Mouse (Mus musculus) heart, postnatal 10 days (tissue): ENCODE measurements around the gene Cnpy3. TPM values are rescaled to one million over a fixed set of nuclear protein-coding genes. Genes with fewer than 3 reads are reported as not detected.

Experiments
- DNase-seq, 2 experiments: peaks; one replicate each; pipeline ENCODE4 v3.0.0; 2021
- intact Hi-C: fragments of 180-260 bp; cut with DNase I; formaldehyde crosslinking; loops from one replicate; pipeline ENCODE4 v1.15.1; 2025
- total RNA-seq, 2 experiments: library from RNA; stranded (reverse); gene quantifications; 2 replicates each; pipeline ENCODE4 v1.2.3; 2021

Gene Cnpy3
- total RNA-seq, 2 experiments from 2014 or later = 23.9 to 25.8 TPM

DNA sequence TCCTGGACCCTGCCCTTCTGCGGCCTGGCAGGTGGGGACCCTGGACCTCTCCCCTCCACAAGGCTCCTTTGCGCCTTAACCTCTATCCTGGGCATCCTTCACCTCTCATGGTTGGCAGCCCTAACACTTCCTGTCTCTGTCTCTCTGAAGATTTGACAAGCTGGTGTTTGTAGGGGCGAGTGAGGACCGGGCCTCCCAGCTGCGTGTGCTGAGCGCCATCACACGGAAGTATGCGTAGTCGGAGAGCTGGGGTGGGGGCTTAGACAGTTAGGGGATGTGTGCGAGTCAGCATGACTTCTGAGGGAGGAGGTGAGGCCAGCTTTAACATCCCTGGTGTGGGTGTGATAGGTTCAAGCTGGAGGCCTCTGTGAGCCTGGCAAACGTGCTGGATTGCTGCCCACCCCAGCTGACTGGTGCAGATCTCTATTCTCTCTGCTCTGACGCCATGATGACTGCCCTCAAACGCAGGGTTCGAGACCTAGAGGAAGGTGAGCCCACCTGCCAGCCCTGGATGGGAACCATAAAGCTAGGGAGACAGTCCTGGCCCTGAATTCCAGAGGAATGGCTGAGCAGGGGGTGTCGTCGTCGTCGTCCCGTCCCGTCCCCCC is 27.4 kb downstream of the Cnpy3 start:
- intact Hi-C loops = loop anchor here (5.0 kb wide), 1 partner anchor 202 kb away; no protein-coding TSS in a partner anchor
- DNase-seq = no peak

DNA sequence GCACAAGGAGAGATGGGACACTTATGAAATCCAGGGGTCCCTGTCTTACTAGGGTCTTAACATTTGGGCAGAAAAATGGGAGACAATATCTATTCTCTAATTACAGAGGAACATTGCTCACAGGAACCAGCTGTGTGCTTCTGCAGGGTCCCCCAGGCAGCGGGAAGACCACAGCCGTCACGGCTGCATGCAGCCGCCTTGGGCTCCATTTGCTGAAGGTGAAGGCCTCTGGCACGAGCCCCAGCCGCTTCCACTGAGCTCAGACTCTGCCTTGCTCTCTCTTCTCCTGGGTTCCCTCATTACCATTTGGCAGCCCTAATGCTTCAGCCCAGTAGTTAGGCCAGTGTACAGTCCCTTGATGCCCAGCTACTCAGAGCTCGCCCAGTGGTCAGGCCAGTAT is 30.9 kb downstream of the Cnpy3 start:
- no peak for DNase-seq
- intact Hi-C loops = no loop called here

- DNase-seq = peak in 1 of 2 experiments; percentile 49
- intact Hi-C loops = loop anchor here (2.0 to 5.0 kb wide), 2 partner anchors 40 to 188 kb away; partner anchors contain the start of gene Rrp36
Observed at GRCm38 (mm10) chr17:46714756-46715481, 37.1 kb downstream of the Cnpy3 start.

- no peak for DNase-seq
- intact Hi-C loops = loop anchor here (2.0 kb wide), 1 partner anchor 39 kb away; the partner anchor contains the start of gene Rrp36
Observed at GRCm38 (mm10) chr17:46713849-46714248, 38.2 kb downstream of the Cnpy3 start.

GRCm38 (mm10) chr17:46712442-46712841 is 39.6 kb downstream of the Cnpy3 start:
- no peak for DNase-seq
- intact Hi-C loops = no loop called here

GRCm38 (mm10) chr17:46711612-46712271 is 40.3 kb downstream of the Cnpy3 start:
- intact Hi-C loops = no loop called here
- DNase-seq = peak; percentile 62 to 69

- DNase-seq = peak; percentile 96 to 97
- intact Hi-C loops = no loop called here
Observed at GRCm38 (mm10) chr17:46710959-46711597, 40.9 kb downstream of the Cnpy3 start, which contains the start of gene Pex6. Gene Pex6 (plus strand): TSS chr17:46711463.

DNA sequence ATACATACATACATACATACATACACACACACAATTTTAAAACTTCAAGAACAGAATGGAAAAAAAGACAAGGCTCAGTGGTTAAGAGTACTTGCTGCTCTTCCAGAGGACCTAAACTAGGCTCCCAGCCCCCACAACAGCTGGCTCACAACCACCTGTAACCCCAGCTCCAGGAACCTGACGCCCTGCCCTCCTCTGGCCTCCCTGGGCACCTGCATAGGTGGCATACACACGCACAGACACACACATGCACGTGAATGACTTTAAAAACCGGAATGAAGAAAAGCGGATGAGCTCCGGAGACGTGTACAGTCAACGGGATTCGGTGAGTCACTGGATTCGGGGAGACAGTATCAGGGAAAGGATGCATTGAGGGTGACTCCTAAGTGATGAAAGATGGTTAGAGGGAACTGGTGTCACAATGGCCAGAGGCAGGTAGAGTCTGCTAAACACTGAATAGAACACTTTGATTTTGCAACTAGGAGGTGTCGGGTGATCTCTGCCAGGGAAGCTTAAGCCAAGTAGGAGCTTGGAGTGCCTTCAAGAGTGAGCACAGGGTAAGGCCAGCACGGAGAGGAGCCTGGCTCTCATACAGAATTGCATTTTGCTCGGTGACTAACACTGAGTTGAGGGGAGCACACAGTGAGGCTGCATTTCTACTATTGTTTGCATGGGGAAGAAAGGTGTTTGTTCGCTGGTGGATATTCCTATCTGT is 45.5 kb downstream of the Cnpy3 start:
- intact Hi-C loops = loop anchor here (10.0 kb wide), 1 partner anchor 152 kb away; the partner anchor contains the start of gene Srf
- no peak for DNase-seq

DNA sequence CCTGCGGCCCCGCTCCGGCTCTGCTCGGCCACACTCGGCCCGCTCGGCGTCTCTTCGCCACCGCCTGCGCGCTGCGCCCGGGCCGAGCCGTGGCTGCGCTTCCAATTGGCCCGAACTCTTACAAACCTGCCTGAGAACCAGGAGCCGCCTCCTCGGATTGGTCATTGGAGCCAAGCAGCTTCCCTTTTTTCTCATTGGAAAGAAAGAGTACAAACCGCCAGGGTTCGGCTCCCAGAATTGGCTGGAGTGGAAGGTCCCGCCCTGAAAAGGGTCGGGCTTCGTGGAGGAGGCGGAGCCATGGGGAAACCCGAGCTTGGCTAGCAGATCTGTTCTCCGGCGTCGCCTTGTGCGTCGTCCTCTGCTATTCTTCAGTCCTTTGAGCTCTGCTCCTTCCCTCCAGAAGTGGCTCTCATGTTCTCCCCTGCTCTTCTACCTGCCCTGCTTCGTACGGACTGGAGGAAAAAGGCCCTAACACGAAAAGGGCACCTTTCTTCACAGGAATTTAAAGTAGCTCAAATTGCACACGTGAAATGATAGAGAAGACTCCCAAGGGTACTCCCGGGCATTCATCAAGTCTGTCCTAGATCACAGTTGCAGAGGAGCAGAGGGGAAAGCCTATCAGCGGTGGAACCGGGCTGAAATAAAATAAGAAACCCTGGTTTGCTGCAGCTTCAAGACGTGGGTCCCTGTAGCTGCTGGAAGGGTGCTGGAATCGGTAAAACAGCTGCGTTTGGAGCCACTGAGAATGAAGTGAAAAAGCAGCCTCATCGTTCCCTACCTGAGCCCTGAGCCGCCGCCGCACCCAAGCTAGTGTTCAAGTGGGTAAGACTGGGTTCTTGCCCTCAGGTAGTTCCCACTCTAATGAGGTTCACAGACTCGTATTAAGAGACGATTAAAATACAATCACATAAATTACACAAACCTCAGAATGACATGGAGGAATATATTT is 46.9 kb downstream of the Cnpy3 start, which contains the start of gene Ppp2r5d:
TSS of gene Ppp2r5d (minus strand) at position 225 of the 949 bp plus-strand sequence.
- peak; percentile 98 to 99 for DNase-seq
- intact Hi-C loops = loop anchor here (10.0 kb wide), 1 partner anchor 150 kb away; the partner anchor contains the start of gene Srf

GRCm38 (mm10) chr17:46703971-46704886 is 47.8 kb downstream of the Cnpy3 start:
- intact Hi-C loops = loop anchor here (1.0 to 10.0 kb wide), 2 partner anchors 23 to 149 kb away; partner anchors contain the start of gene Srf
- DNase-seq = no peak

DNA sequence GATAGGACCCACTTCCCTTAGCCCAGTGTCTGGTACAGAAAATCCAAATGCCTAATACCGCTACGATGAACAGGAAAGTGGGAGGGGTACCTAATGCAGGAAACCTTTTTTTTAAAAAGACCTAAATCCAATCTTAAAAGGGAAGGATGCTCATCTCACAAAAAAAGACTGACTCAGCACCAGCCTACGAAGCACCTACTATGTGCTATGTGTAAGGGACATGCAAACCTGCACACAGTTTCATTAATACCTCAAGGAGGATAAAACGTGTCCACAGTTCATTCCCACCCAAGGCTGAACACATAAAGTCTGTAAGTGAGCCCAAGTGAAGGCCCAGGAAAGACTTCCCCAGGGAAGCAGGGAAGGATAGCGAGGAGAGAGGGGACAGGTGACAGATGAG is 49.5 kb downstream of the Cnpy3 start:
- DNase-seq = no peak
- intact Hi-C loops = loop anchor here (10.0 kb wide), 1 partner anchor 148 kb away; the partner anchor contains the start of gene Srf

GRCm38 (mm10) chr17:46702100-46702499 is 49.9 kb downstream of the Cnpy3 start:
- DNase-seq = no peak
- intact Hi-C loops = loop anchor here (10.0 kb wide), 1 partner anchor 147 kb away; the partner anchor contains the start of gene Srf

DNA sequence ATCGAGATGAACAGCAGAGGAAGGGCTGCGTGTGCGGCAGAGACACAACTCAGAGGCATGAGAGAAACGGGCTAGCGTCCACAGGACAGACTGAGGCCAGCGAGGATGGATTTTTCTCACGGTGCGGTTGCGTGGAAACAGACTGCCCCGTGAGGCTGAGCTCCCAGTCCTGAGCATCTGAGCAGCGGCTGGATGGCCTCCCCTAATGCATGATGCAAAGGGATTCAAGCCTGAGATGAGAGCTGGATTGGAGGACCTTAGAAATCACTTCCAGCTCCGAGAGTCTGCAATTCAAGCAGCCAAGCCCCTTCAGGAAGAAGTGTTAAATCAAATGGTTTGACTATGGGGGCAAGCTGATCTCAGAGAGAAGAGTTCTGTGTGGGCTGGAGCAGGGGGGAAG is 50.5 kb downstream of the Cnpy3 start:
- intact Hi-C loops = loop anchor here (10.0 kb wide), 1 partner anchor 147 kb away; the partner anchor contains the start of gene Srf
- DNase-seq = no peak

- DNase-seq = no peak
- intact Hi-C loops = loop anchor here (10.0 kb wide), 1 partner anchor 145 kb away; the partner anchor contains the start of gene Srf
Observed at GRCm38 (mm10) chr17:46699912-46700311, 52.1 kb downstream of the Cnpy3 start.

DNA sequence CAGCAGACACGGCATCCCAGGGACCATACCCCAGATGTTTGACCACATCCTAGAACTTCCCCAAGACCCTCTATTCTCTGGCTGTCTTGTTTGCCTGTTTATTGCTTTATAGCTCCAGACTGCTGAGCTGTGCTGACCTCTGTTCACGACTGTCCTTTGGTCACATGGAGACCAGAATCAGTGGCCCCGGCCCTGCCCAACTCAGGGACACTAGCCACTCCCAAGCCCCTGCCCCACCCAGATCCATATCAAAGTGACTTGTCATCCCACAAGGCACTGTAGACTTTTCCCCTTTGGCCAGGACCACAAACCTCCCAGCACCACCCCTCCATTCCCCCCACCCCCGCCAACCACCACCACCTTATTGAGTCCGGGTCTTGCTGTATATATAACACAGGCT is 52.8 kb downstream of the Cnpy3 start:
- no peak for DNase-seq
- intact Hi-C loops = no loop called here

- no peak for DNase-seq
- intact Hi-C loops = no loop called here
Observed at GRCm38 (mm10) chr17:46698515-46698914, 53.5 kb downstream of the Cnpy3 start.

- intact Hi-C loops = no loop called here
- DNase-seq = no peak
Observed at GRCm38 (mm10) chr17:46694517-46695063, 57.4 kb downstream of the Cnpy3 start.
